Mouse (Mus musculus): ENCODE results near the gene Nras. TPM values are rescaled to one million over a fixed set of nuclear protein-coding genes. Genes with fewer than 3 reads are reported as not detected.

Nras gene
- polyA plus RNA-seq (2015; fragmentation: Nextera tagmentation; extraction: Ambion mirVana): 98.0 and 98.1 TPM in 2 replicates

DNA sequence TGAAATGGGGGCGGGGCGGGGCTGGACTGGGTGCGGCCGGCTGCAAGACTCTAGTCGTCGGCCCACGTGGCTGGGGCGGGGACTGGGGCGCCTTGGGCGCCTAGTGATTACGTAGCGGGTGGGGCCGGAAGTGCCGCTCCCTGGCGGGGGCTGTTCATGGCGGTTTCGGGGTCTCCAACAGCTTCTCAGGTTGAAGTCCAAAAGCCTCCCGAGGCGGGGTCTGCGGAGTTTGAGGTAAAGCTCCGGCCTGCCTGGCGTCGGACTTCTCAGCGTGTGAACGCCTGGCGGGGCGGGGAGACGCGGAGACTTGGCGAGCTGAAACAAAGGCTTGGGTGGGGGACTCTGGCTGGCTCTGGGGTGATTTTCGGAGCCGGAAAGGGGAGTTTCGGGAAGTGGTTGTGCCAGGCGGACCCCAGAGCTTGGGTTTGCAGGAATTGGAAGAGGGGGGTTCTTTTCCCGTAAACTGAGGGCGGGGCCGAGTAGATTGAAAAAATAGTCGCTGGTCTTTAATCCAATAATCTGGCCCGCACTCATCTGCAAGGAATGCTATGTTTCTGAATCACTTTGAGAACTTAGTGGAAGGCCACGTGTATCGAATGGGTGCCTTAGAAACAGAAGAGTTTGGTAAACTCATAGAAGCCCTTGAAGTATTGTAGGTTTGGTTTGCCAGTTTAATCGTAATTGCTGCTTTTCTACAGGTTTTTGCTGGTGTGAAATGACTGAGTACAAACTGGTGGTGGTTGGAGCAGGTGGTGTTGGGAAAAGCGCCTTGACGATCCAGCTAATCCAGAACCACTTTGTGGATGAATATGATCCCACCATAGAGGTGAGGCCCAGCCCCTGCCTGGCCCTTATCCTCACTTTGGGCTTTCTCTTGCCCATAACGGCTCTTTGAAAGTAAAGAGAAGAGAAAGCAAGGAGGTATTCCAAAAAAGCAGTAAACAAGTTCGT lies at the start of gene Nras:
TSS of gene Nras (plus strand) at position 79 of the 951 bp plus-strand sequence.
- 2% methylated on average over 46 of the region's 46 CpGs for WGBS
- H3K4me1 ChIP-seq: peaks cover 5% of the 10 kb centered on the region; the same call in 1 of the 2 replicates
- H3K36me3 ChIP-seq: peaks cover 57% of the 10 kb centered on the region
- H3K9ac ChIP-seq: peak within 1 kb of the TSS; percentile 80
- H3K9me3 ChIP-seq: no peaks in the 10 kb centered on the region
- H3K27me3 ChIP-seq: no peaks in the 10 kb centered on the region
- H3K4me3 ChIP-seq: peak within 1 kb of the TSS; percentile 73
- peak; percentile 96 for ATAC-seq (ENCODE audit: insufficient number of reproducible peaks, low FRiP score, low TSS enrichment, low read depth)
- peak within 1 kb of the TSS; percentile 99 for H3K27ac ChIP-seq
- H3K4me2 ChIP-seq: peak within 1 kb of the TSS; percentile 70

DNA sequence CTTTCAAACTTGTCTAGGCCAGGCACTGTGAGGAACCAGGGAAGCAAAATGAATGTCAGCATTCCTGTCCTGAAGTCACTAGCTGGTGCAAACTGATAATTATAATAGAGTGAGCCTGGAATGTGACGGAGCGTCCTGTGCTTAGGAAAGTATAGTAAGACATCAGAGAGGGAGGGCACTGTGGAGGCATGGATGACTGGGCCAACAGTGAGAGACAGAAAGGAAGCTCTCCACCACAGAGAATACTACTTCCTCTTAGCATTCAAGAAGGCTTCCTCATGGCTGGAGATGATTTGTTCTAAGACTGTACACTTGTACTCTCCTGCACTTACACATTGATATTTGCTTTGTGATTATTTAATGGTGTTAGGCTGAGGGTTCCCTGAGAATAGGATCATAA lies 40.7 kb upstream of the Nras start:
- no peak overlapping the region for H3K27ac ChIP-seq
- H3K9me3 ChIP-seq: no peaks in the 10 kb centered on the region
- ATAC-seq (ENCODE audit: insufficient number of reproducible peaks, low FRiP score, low TSS enrichment, low read depth): no peak
- H3K36me3 ChIP-seq: no peaks in the 10 kb centered on the region
- no peak overlapping the region for H3K9ac ChIP-seq
- WGBS: 73% methylated on average over 2 of the region's 2 CpGs
- peaks cover 6% of the 10 kb centered on the region for H3K4me1 ChIP-seq
- no peak overlapping the region for H3K4me2 ChIP-seq
- no peak overlapping the region for H3K4me3 ChIP-seq
- H3K27me3 ChIP-seq: no peaks in the 10 kb centered on the region

DNA sequence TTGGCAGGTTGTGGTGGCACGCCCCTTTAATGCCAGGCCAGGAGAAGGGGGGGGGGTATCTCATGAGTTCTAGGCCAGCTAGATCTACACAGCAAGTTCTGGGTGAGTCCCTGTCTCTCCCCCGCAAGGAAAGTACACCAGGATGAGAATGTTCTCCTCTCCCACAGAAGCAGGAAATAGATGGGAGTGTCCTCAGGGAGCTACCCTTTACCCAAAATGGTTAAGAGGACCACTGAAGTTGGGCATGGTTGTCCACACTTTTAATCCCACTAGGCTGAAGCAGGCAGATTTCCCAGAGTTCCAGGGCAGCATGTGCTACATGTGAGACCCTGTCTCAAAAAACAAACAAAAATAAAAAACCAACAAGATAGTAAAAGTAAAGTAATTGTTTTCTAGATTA lies 38.6 kb upstream of the Nras start:
- no peak overlapping the region for H3K9ac ChIP-seq
- no peak overlapping the region for H3K4me3 ChIP-seq
- peak overlapping the region; percentile 47; the same call in 1 of the 2 replicates for H3K4me2 ChIP-seq
- H3K9me3 ChIP-seq: no peaks in the 10 kb centered on the region
- 91% methylated on average over 2 of the region's 2 CpGs for WGBS
- H3K27ac ChIP-seq: peak overlapping the region; percentile 99
- no peak for ATAC-seq (ENCODE audit: insufficient number of reproducible peaks, low FRiP score, low TSS enrichment, low read depth)
- H3K36me3 ChIP-seq: no peaks in the 10 kb centered on the region
- H3K27me3 ChIP-seq: no peaks in the 10 kb centered on the region
- H3K4me1 ChIP-seq: peaks cover 9% of the 10 kb centered on the region

DNA sequence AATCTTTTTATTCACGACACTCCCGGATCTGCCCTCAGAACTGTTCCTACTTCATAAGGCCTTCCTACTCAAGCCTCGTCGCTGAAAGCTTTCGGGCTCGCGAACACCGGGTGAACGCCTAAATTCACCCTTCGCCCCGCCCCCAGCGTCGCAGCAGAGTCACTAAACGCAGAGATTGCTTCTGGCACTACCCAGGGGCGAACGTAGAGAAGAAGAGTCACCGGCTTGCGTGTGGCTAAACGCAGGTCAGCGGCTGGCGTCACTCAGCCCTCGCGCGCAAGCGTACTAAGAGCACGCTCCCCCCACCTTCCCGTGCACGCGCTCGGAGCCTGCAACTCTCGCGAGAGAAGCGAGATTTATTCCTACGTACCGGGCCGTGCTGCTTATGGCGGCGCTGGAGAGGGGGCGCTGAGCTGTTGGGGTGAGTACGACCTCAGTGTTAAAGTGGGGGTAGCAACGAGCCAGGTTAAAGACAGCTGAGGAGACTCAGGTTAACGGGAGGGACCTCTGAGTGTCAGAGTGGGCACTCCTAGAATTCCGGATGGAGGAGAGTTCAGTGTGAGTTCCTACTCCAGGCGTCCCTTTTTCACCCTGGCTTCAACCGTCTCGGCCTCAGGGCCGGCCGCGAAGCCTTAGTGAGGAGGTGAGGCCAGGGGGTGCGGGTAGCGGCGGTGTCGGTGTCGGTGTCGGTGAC lies 37.7 kb upstream of the Nras start, which contains the start of gene Csde1:
TSS of gene Csde1 (plus strand) at position 178 of the 694 bp plus-strand sequence.
- ATAC-seq (ENCODE audit: insufficient number of reproducible peaks, low FRiP score, low TSS enrichment, low read depth): peak; percentile 96
- under 1% methylated on average over 55 of the region's 55 CpGs for WGBS
- no peaks in the 10 kb centered on the region for H3K36me3 ChIP-seq
- H3K9me3 ChIP-seq: no peaks in the 10 kb centered on the region
- H3K27me3 ChIP-seq: no peaks in the 10 kb centered on the region
- H3K4me3 ChIP-seq: peak within 1 kb of the TSS; percentile 88
- peak within 1 kb of the TSS; percentile 99 for H3K27ac ChIP-seq
- peak within 1 kb of the TSS; percentile 99 for H3K9ac ChIP-seq
- peaks cover 9% of the 10 kb centered on the region for H3K4me1 ChIP-seq
- H3K4me2 ChIP-seq: peak within 1 kb of the TSS; percentile 52

DNA sequence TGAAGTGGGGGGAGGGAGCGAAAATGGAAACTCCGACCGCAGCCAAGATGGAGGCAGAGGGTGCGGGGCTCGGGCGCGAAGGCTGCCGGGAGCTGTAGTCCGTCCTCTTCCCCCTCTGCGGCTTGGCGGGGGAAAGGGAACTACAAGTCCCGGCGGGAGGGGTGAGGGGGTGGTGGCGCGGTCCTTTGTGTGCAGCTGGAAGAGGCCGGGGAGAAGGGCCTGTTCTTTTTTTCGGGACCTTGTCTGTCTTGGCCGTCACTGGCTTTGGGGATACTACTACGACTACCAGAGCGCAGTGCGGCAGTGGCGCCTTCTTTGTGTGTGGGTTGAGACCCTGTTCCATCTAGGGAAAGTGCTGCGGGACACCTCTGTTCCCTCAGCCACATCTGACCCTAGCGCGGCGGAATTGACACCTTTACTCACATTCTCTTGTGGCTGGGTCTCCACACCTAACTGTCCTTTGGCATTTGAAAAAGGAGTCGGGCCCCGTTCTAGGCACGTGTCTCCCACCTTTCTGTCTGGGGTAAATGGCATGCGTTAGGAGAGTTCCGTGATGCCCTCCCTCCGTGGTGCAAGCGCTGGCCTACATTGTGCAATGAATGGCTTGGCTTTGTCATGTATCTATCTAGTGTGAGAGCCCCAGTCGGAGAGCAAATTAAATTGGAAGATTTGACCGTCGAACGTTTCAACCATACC lies 37.0 kb upstream of the Nras start:
- peak overlapping the region; percentile 99 for H3K27ac ChIP-seq
- WGBS: under 1% methylated on average over 32 of the region's 37 CpGs
- peak overlapping the region; percentile 88 for H3K4me3 ChIP-seq
- H3K27me3 ChIP-seq: no peaks in the 10 kb centered on the region
- H3K4me1 ChIP-seq: peaks cover 9% of the 10 kb centered on the region
- H3K9me3 ChIP-seq: no peaks in the 10 kb centered on the region
- ATAC-seq (ENCODE audit: insufficient number of reproducible peaks, low FRiP score, low TSS enrichment, low read depth): peak; percentile 93
- H3K36me3 ChIP-seq: no peaks in the 10 kb centered on the region
- peak overlapping the region; percentile 52 for H3K4me2 ChIP-seq
- H3K9ac ChIP-seq: peak overlapping the region; percentile 99

DNA sequence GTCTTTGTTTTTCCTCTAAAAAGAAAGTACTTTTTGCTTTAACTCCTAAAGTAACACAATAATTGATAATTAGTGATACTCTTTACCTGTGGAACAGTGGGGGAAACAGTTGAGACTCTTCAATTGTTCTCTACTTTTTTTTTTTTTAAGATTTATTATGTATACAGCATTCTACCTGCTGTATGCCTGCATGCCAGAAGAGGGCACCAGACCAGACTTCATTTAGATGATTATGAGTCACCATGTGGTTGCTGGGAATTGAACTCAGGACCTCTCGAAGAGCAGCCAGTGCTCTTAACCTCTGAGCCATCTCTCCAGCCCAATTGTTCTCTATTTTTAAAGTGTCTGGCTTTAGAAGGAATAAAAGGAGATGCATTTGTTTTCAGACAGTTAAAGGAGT lies 31.9 kb upstream of the Nras start:
- no peaks in the 10 kb centered on the region for H3K9me3 ChIP-seq
- H3K4me3 ChIP-seq: no peak overlapping the region
- H3K36me3 ChIP-seq: peaks cover 24% of the 10 kb centered on the region
- H3K4me2 ChIP-seq: no peak overlapping the region
- H3K27ac ChIP-seq: no peak overlapping the region
- peaks cover 9% of the 10 kb centered on the region for H3K4me1 ChIP-seq
- 94% methylated on average over 1 of the region's 1 CpGs for WGBS
- ATAC-seq (ENCODE audit: insufficient number of reproducible peaks, low FRiP score, low TSS enrichment, low read depth): no peak
- H3K27me3 ChIP-seq: no peaks in the 10 kb centered on the region
- H3K9ac ChIP-seq: no peak overlapping the region

DNA sequence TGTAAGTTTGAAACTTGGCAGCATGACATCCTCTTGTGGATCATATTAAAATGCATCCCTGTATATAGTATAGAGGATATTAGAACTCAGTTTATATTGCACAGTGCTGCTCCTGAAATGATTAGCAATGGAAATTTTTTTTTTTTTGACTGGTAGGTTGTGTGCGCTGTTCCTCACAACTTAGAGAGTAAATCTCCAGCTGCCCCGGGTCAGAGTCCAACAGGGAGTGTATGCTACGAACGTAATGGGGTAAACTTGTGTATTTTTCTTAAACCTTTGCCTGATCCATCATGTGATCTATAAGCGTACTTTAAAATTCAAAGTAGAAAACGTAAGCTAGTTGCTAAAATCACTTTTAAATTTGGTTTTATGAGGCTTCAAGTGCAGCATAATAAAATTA lies 17.8 kb upstream of the Nras start:
- Histone ChIP-seq H3K27me3 (no peaks in the 10 kb centered on the region), H3K36me3 (peaks cover 59% of the 10 kb centered on the region), H3K4me1 (no peaks in the 10 kb centered on the region), H3K27ac (no peak overlapping the region), H3K4me2 (no peak overlapping the region), H3K9me3 (no peaks in the 10 kb centered on the region), H3K4me3 (no peak overlapping the region), H3K9ac (no peak overlapping the region)
- ATAC-seq (ENCODE audit: insufficient number of reproducible peaks, low FRiP score, low TSS enrichment, low read depth): no peak
- WGBS: 90% methylated on average over 6 of the region's 6 CpGs

DNA sequence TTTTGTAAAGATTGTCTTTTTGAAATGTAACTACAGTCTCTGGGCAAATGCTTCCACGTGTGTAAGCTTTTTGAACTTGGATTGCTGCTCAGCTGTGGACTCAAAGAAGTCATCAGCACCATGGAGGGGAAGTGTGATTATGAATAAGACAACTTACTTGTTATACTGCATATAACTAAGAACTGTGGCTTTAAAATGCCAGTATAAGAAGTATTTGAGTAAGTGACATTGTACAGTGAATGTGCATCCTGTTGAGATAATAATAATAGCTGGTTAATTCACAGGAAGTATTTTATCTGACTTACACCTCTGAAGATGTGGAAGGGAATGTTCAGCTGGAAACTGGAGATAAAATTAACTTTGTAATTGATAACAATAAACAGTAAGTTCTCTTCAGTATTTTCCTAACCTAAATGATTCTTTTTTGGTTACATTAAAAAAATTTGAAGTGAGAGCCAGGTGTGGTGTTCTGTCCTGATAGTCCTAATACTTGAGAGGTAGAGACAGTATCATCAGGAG lies 17.2 kb upstream of the Nras start:
- H3K9ac ChIP-seq: no peak overlapping the region
- H3K36me3 ChIP-seq: peaks cover 66% of the 10 kb centered on the region
- 82% methylated on average over 1 of the region's 1 CpGs for WGBS
- H3K4me1 ChIP-seq: no peaks in the 10 kb centered on the region
- no peak overlapping the region for H3K27ac ChIP-seq
- no peaks in the 10 kb centered on the region for H3K9me3 ChIP-seq
- H3K4me3 ChIP-seq: no peak overlapping the region
- no peak for ATAC-seq (ENCODE audit: insufficient number of reproducible peaks, low FRiP score, low TSS enrichment, low read depth)
- no peak overlapping the region for H3K4me2 ChIP-seq
- no peaks in the 10 kb centered on the region for H3K27me3 ChIP-seq

DNA sequence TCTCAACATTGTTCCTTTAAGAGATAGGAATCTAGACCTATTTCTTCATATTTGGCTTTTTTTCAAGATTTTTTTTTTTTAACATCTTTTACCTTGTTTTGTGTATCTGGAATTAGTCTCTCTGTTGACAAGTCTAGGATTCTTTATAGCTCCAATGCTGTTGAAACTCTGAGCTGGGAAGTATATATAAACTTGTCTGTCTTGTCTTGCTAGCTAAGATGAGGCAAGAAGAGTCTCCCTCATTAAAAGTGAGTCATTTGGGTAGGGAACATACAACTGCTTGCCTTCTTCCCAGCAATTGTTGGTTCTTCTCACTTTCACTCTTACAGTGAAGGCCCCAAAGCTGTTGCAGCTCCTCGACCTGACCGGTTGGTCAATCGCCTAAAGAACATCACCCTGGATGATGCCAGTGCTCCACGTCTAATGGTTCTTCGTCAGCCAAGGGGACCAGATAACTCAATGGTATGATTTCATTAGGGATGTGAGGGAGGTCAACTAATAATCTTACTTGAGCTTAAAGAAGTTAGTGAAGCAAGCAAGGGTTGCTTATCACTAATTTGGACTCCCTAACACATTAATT lies 2.0 kb upstream of the Nras start:
- 84% methylated on average over 5 of the region's 5 CpGs for WGBS
- Histone ChIP-seq H3K36me3 (peaks cover 51% of the 10 kb centered on the region), H3K4me2 (no peak overlapping the region), H3K27ac (peak overlapping the region; percentile 11; the same call in 1 of the 2 replicates), H3K4me3 (no peak overlapping the region), H3K4me1 (peaks cover 5% of the 10 kb centered on the region; the same call in 1 of the 2 replicates), H3K9ac (no peak overlapping the region), H3K27me3 (no peaks in the 10 kb centered on the region), H3K9me3 (no peaks in the 10 kb centered on the region)
- no peak for ATAC-seq (ENCODE audit: insufficient number of reproducible peaks, low FRiP score, low TSS enrichment, low read depth)

DNA sequence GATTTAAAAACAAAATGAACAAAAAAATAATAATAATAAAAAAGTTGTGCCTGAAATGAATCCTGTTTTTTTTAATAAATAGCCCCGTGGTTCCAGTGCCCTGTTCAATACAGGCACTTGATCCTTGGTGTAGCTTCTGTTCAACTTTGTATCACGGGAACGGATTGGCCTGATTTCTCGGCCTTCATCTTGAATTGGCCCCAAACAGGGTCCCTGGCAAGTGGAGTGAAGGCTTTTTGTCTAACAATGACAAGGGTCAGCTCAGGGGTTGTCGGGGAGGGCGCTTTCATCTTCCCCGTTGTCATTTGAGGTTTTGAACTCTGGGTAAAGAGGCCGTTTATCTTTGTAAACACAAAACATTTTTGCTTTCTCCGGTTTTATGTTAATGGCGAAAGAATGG lies 333 bp upstream of the Nras start:
- Histone ChIP-seq H3K27me3 (no peaks in the 10 kb centered on the region), H3K9me3 (no peaks in the 10 kb centered on the region), H3K36me3 (peaks cover 53% of the 10 kb centered on the region), H3K27ac (peak overlapping the region; percentile 99), H3K9ac (no peak overlapping the region), H3K4me1 (peaks cover 5% of the 10 kb centered on the region; the same call in 1 of the 2 replicates), H3K4me3 (peak overlapping the region; percentile 73), H3K4me2 (peak overlapping the region; percentile 70)
- 4% methylated on average over 10 of the region's 10 CpGs for WGBS
- peak; percentile 36; the same call in 1 of the 2 replicates for ATAC-seq (ENCODE audit: insufficient number of reproducible peaks, low FRiP score, low TSS enrichment, low read depth)

DNA sequence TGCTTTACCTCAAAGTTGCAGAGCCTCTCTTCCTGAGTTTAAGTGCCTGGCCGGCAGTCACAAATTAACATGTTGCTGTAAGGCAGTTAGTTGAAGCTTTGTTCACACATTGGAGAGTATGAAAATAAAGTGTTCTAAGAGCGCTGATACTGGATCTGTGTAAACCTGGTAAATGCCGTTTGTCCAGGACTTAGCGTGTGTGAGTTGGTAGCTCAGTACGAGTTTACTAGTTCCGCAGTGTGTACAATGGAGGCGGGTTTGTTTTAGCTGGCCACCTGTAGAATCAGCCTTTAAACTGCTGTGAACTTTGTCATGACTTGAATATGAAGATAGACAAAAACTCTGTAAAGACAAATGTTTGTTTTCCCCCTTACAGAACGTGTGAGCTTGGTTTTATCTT lies 8.8 kb downstream of the Nras start:
- ATAC-seq (ENCODE audit: insufficient number of reproducible peaks, low FRiP score, low TSS enrichment, low read depth): no peak
- H3K9me3 ChIP-seq: no peaks in the 10 kb centered on the region
- no peak overlapping the region for H3K4me2 ChIP-seq
- H3K36me3 ChIP-seq: peaks cover 70% of the 10 kb centered on the region
- no peak overlapping the region for H3K9ac ChIP-seq
- 91% methylated on average over 8 of the region's 8 CpGs for WGBS
- H3K27me3 ChIP-seq: no peaks in the 10 kb centered on the region
- no peaks in the 10 kb centered on the region for H3K4me1 ChIP-seq
- H3K4me3 ChIP-seq: no peak overlapping the region
- no peak overlapping the region for H3K27ac ChIP-seq
